Mouse (Mus musculus) olfactory bulb, adult 2 months (tissue): ENCODE results near the gene Slc36a3. TPM values are rescaled to one million over a fixed set of nuclear protein-coding genes. Genes with fewer than 3 reads are reported as not detected.
"Not testable (repeated sequence)": the region's sequence is repeated elsewhere in the genome, so short reads cannot be mapped to it uniquely, and the experiment has no call there.

Experiments
- H3K27ac ChIP-seq: fragments of 200-500 bp; 2 replicates; pipeline ENCODE4 v1.5.1; 2012; ENCODE audit warnings: low read depth, low read length; ENCODE audit not compliant: insufficient read depth
- H3K4me1 ChIP-seq: fragments of 200-500 bp; 2 replicates; pipeline ENCODE4 v1.6.1; 2012; ENCODE audit warnings: low read length; ENCODE audit not compliant: control insufficient read depth, insufficient read depth
- H3K4me3 ChIP-seq: fragments of 200-500 bp; 2 replicates; pipeline ENCODE4 v1.5.1; 2012; ENCODE audit warnings: mild to moderate bottlenecking, low read depth, low read length, moderate library complexity; ENCODE audit not compliant: insufficient read depth
- CTCF ChIP-seq: fragments of 200-500 bp; IDR thresholded peaks from 2 replicates; pipeline ENCODE4 v1.5.1; 2012; ENCODE audit warnings: low read depth, mild to moderate bottlenecking, low read length, moderate library complexity; ENCODE audit not compliant: insufficient read depth
- POLR2A ChIP-seq: fragments of 200-500 bp; IDR thresholded peaks from 2 replicates; pipeline ENCODE4 v1.6.1; 2012; ENCODE audit warnings: mild to moderate bottlenecking, low read depth, low read length, moderate library complexity; ENCODE audit not compliant: insufficient read depth
- WGBS: fragments of 180-500 bp; shearing (Covaris S2); methylation state at CpG from one replicate; pipeline ENCODE4 v1.1.7; 2018; 5-methylcytosine and 5-hydroxymethylcytosine counted together
- polyA plus RNA-seq: library from polyadenylated mRNA; stranded (reverse); fragments of >200 nt; gene quantifications from 2 replicates; pipeline ENCODE4 v1.2.4, GENCODE M21; 2012; ENCODE audit warnings: low replicate concordance; ENCODE audit not compliant: missing spikeins, insufficient read depth, insufficient read length

Slc36a3 gene
- polyA plus RNA-seq, 1 experiment: not detected

GRCm38 (mm10) chr11:55103229-55103628, 48.3 kb downstream of the Slc36a3 start:
- no peak for TF ChIP-seq CTCF
- 69% methylated on average over 3 of the region's 3 CpGs for WGBS
- no peak overlapping the region for H3K27ac ChIP-seq
- no peak overlapping the region for H3K4me3 ChIP-seq
- H3K4me1 ChIP-seq: peaks cover 9% of the 10 kb centered on the region

- WGBS: 87% methylated on average over 3 of the region's 3 CpGs
- Histone ChIP-seq H3K4me1 (peaks cover 12% of the 10 kb centered on the region), H3K27ac (no peak overlapping the region), H3K4me3 (no peak overlapping the region)
- TF ChIP-seq POLR2A: no peak
- no peak for TF ChIP-seq CTCF
These were observed 49.5 kb downstream of the Slc36a3 start for GRCm38 (mm10) chr11:55102015-55102414.

GRCm38 (mm10) chr11:55099868-55100267, 51.6 kb downstream of the Slc36a3 start:
- 47% methylated on average over 4 of the region's 4 CpGs for WGBS
- no peak overlapping the region for H3K4me3 ChIP-seq
- H3K27ac ChIP-seq: no peak overlapping the region
- H3K4me1 ChIP-seq: peaks cover 12% of the 10 kb centered on the region
- TF ChIP-seq CTCF (no peak), POLR2A (no peak)

GRCm38 (mm10) chr11:55099019-55099771, 52.3 kb downstream of the Slc36a3 start:
- TF ChIP-seq POLR2A (no peak), CTCF (no peak)
- no peak overlapping the region for H3K4me3 ChIP-seq
- 94% methylated on average over 8 of the region's 8 CpGs for WGBS

GRCm38 (mm10) chr11:55098189-55098915, 53.2 kb downstream of the Slc36a3 start:
- 10% methylated on average over 24 of the region's 24 CpGs for WGBS
- H3K4me3 ChIP-seq: peak overlapping the region; percentile 58
- H3K4me1 ChIP-seq: peaks cover 12% of the 10 kb centered on the region
- TF ChIP-seq POLR2A: no peak
- no peak overlapping the region; the same call in 1 of the 2 replicates for H3K27ac ChIP-seq

More at GRCm38 (mm10) chr11:55099019-55099771, 52.3 kb downstream of the Slc36a3 start:
- H3K27ac ChIP-seq: no peak overlapping the region
- H3K4me1 ChIP-seq: peaks cover 12% of the 10 kb centered on the region

- Histone ChIP-seq H3K4me3 (peak within 1 kb of the TSS; percentile 58), H3K27ac (peak within 1 kb of the TSS; percentile 27; the same call in 1 of the 2 replicates), H3K4me1 (peaks cover 12% of the 10 kb centered on the region)
- under 1% methylated on average over 45 of the region's 45 CpGs for WGBS
- TF ChIP-seq POLR2A: peak; percentile 81
- no peak for TF ChIP-seq CTCF
These were observed 53.9 kb downstream of the Slc36a3 start, which contains the start of gene Gm2a for GRCm38 (mm10) chr11:55097463-55098188. TSS of gene Gm2a (plus strand) at chr11:55098115.

GRCm38 (mm10) chr11:55096731-55097462, 54.6 kb downstream of the Slc36a3 start:
- TF ChIP-seq CTCF (no peak), POLR2A (no peak)
- H3K27ac ChIP-seq: peak overlapping the region; percentile 27; the same call in 1 of the 2 replicates
- 25% methylated on average over 11 of the region's 11 CpGs for WGBS
- peak overlapping the region; percentile 58 for H3K4me3 ChIP-seq
- H3K4me1 ChIP-seq: peaks cover 12% of the 10 kb centered on the region

- H3K4me1 ChIP-seq: peaks cover 12% of the 10 kb centered on the region
- not testable (repeated sequence) for H3K27ac ChIP-seq, H3K4me3 ChIP-seq
- 87% methylated on average over 4 of the region's 4 CpGs for WGBS
These were observed 55.2 kb downstream of the Slc36a3 start for GRCm38 (mm10) chr11:55096296-55096695.
